Mouse (Mus musculus): ENCODE measurements around the gene Flot2.
"Not testable (repeated sequence)": the region's sequence is repeated elsewhere in the genome, so short reads cannot be mapped to it uniquely, and the experiment has no call there.

Flot2 gene

GRCm38 (mm10) chr11:78037831-78038752 is at the start of gene Flot2:
Flot2 (plus strand) TSS chr11:78037931.
- peak; percentile 78 to 79 for DNase-seq

GRCm38 (mm10) chr11:77989071-77989690 is 48.5 kb upstream of the Flot2 start:
- DNase-seq, result no peak

GRCm38 (mm10) chr11:77995556-77995955 is 42.2 kb upstream of the Flot2 start:
- no peak for DNase-seq

- no peak for DNase-seq
These were observed 31.3 kb upstream of the Flot2 start for GRCm38 (mm10) chr11:78006446-78006845.

GRCm38 (mm10) chr11:78019676-78020075 is 18.1 kb upstream of the Flot2 start:
- peak; percentile 56 to 75 for DNase-seq

GRCm38 (mm10) chr11:78023607-78024006 is 14.1 kb upstream of the Flot2 start:
- peak in 1 of 2 experiments; percentile 50 for DNase-seq

GRCm38 (mm10) chr11:78029240-78029639 is 8.5 kb upstream of the Flot2 start:
- DNase-seq, result no peak

- no peak for DNase-seq
These were observed 7.1 kb upstream of the Flot2 start for GRCm38 (mm10) chr11:78030600-78030999.

GRCm38 (mm10) chr11:78031389-78031788 is 6.3 kb upstream of the Flot2 start:
- DNase-seq, result no peak

- DNase-seq, result peak; percentile 96
These were observed 5.6 kb upstream of the Flot2 start, which contains the start of gene Dhrs13 for GRCm38 (mm10) chr11:78031947-78032808. Dhrs13 (plus strand) TSS chr11:78032280.

GRCm38 (mm10) chr11:78032809-78033195 is 4.9 kb upstream of the Flot2 start:
- DNase-seq, result no peak

GRCm38 (mm10) chr11:78033931-78034617 is 3.7 kb upstream of the Flot2 start:
- peak in 1 of 2 experiments; percentile 25 for DNase-seq

GRCm38 (mm10) chr11:78036791-78037190 is 940 bp upstream of the Flot2 start:
- DNase-seq, result no peak

GRCm38 (mm10) chr11:78040878-78041277 is 3.1 kb downstream of the Flot2 start:
- DNase-seq, result no peak

- not testable (repeated sequence) for DNase-seq
These were observed 4.6 kb downstream of the Flot2 start for GRCm38 (mm10) chr11:78042290-78042870.

GRCm38 (mm10) chr11:78044758-78045251 is 7.1 kb downstream of the Flot2 start:
- DNase-seq, result peak; percentile 77 to 89

GRCm38 (mm10) chr11:78048637-78049036 is 10.9 kb downstream of the Flot2 start:
- DNase-seq, result not testable (repeated sequence)

- DNase-seq, result no peak
These were observed 15.3 kb downstream of the Flot2 start for GRCm38 (mm10) chr11:78053078-78053477.

- no peak for DNase-seq
These were observed 19.2 kb downstream of the Flot2 start for GRCm38 (mm10) chr11:78056946-78057345.

GRCm38 (mm10) chr11:78059833-78060757 is 22.4 kb downstream of the Flot2 start:
- DNase-seq, result peak; percentile 81 to 82

- DNase-seq, result no peak
These were observed 24.8 kb downstream of the Flot2 start for GRCm38 (mm10) chr11:78062563-78062962.

All from lung, postnatal 4 days (tissue).